Mouse (Mus musculus): ENCODE data around the gene Fanca. TPM values are rescaled to one million over a fixed set of nuclear protein-coding genes. Genes with fewer than 3 reads are reported as not detected.
A peak's percentile ranks its signal among the peaks of the same experiment; 100 is the strongest.
"Not testable (repeated sequence)": the region's sequence is repeated elsewhere in the genome, so short reads cannot be mapped to it uniquely, and the experiment has no call there.

Gene Fanca
- polyA plus RNA-seq, 2 experiments = 17.3 to 22.8 TPM

- Histone ChIP-seq H3K9ac (replicated peaks) (no peak overlapping the region), H3K4me1 (replicated peaks; ENCODE audit: control insufficient read depth in 2 of 2, insufficient read depth in 2 of 2, low read length in 1 of 2) (peaks cover 7 to 10% of the 10 kb centered on the region in 2 experiments), H3K27ac (no peak overlapping the region), H3K9me3 (ENCODE audit: control insufficient read depth, low read length) (no peaks in the 10 kb centered on the region), H3K4me3 (ENCODE audit: insufficient read depth in 1 of 2, low read depth in 2 of 2, low read length in 2 of 2) (no peak overlapping the region), H3K4me2 (ENCODE audit: low read depth) (no peak overlapping the region), H3K27me3 (ENCODE audit: control insufficient read depth, insufficient read depth, low read length) (peaks cover 12% of the 10 kb centered on the region), H3K36me3 (replicated peaks; ENCODE audit: control insufficient read depth, insufficient read depth, low read depth) (no peaks in the 10 kb centered on the region)
- 40% methylated on average over 7 of the region's 7 CpGs for WGBS (ENCODE audit: insufficient replicate concordance)
- ATAC-seq (ENCODE audit: insufficient read depth) = no peak
- no peak for DNase-seq (ENCODE audit: low read depth in 3 of 3, low spot score in 3 of 3)
- no peak for TF ChIP-seq EP300 (IDR thresholded peaks at IDR 0.05; ENCODE audit: low read depth)
- no peak for TF ChIP-seq CTCF (IDR thresholded peaks at IDR 0.05; ENCODE audit: low read depth)
These were observed 85.8 kb downstream of the Fanca start for GRCm38 (mm10) chr8:123232553-123232952.

DNA sequence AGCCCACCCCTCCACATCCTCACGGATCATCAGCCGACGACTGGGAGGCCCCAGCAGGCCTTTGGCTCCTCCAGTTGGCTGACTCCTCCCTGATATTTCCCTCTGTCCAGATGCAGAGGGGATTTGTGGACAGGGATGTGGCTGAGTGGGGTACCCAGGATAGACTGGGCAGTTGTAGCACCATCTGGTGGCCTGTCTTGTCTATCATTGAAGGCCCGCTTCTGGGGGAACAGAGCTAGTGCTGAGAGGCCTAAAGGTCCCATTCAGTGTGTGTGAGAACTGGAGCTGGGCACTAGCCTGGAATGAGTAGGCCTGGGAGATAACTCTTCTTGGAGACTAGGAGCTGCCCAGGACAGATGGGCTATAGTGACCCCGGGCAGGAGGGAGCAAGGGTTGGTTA is 86.6 kb downstream of the Fanca start:
- H3K9ac ChIP-seq (replicated peaks) = no peak overlapping the region
- H3K36me3 ChIP-seq (replicated peaks; ENCODE audit: control insufficient read depth, insufficient read depth, low read depth) = no peaks in the 10 kb centered on the region
- no peak overlapping the region for H3K27ac ChIP-seq
- peak; percentile 48 for TF ChIP-seq CTCF (IDR thresholded peaks at IDR 0.05; ENCODE audit: low read depth)
- no peak for TF ChIP-seq EP300 (IDR thresholded peaks at IDR 0.05; ENCODE audit: low read depth)
- peaks cover 7 to 10% of the 10 kb centered on the region in 2 experiments for H3K4me1 ChIP-seq (replicated peaks; ENCODE audit: control insufficient read depth in 2 of 2, insufficient read depth in 2 of 2, low read length in 1 of 2)
- ATAC-seq (ENCODE audit: insufficient read depth) (no peak), DNase-seq (ENCODE audit: low read depth in 3 of 3, low spot score in 3 of 3) (no peak)
- H3K27me3 ChIP-seq (ENCODE audit: control insufficient read depth, insufficient read depth, low read length) = peaks cover 12% of the 10 kb centered on the region
- H3K4me3 ChIP-seq (ENCODE audit: insufficient read depth in 1 of 2, low read depth in 2 of 2, low read length in 2 of 2) = no peak overlapping the region
- no peak overlapping the region for H3K4me2 ChIP-seq (ENCODE audit: low read depth)
- H3K9me3 ChIP-seq (ENCODE audit: control insufficient read depth, low read length) = no peaks in the 10 kb centered on the region
- 59% methylated on average over 5 of the region's 5 CpGs for WGBS (ENCODE audit: insufficient replicate concordance)

GRCm38 (mm10) chr8:123230326-123230725 is 88.0 kb downstream of the Fanca start:
- H3K9ac ChIP-seq (replicated peaks); H3K4me1 ChIP-seq (replicated peaks; ENCODE audit: control insufficient read depth in 2 of 2, insufficient read depth in 2 of 2, low read length in 1 of 2); H3K27me3 ChIP-seq (ENCODE audit: control insufficient read depth, insufficient read depth, low read length); ATAC-seq (ENCODE audit: insufficient read depth); H3K4me3 ChIP-seq (ENCODE audit: insufficient read depth in 1 of 2, low read depth in 2 of 2, low read length in 2 of 2); DNase-seq (ENCODE audit: low read depth in 3 of 3, low spot score in 3 of 3); H3K36me3 ChIP-seq (replicated peaks; ENCODE audit: control insufficient read depth, insufficient read depth, low read depth); H3K27ac ChIP-seq; H3K9me3 ChIP-seq (ENCODE audit: control insufficient read depth, low read length); H3K4me2 ChIP-seq (ENCODE audit: low read depth): not testable (repeated sequence)
- 68% methylated on average over 9 of the region's 11 CpGs for WGBS (ENCODE audit: insufficient replicate concordance)

GRCm38 (mm10) chr8:123228416-123228815 is 90.0 kb downstream of the Fanca start:
- Histone ChIP-seq H3K9ac (replicated peaks) (no peak overlapping the region), H3K27me3 (ENCODE audit: control insufficient read depth, insufficient read depth, low read length) (no peaks in the 10 kb centered on the region), H3K36me3 (replicated peaks; ENCODE audit: control insufficient read depth, insufficient read depth, low read depth) (no peaks in the 10 kb centered on the region), H3K4me2 (ENCODE audit: low read depth) (no peak overlapping the region), H3K4me3 (ENCODE audit: insufficient read depth in 1 of 2, low read depth in 2 of 2, low read length in 2 of 2) (no peak overlapping the region), H3K9me3 (ENCODE audit: control insufficient read depth, low read length) (no peaks in the 10 kb centered on the region), H3K4me1 (replicated peaks; ENCODE audit: control insufficient read depth in 2 of 2, insufficient read depth in 2 of 2, low read length in 1 of 2) (peaks cover 7 to 11% of the 10 kb centered on the region in 2 experiments), H3K27ac (no peak overlapping the region)
- WGBS (ENCODE audit: insufficient replicate concordance) = 93% methylated on average over 1 of the region's 1 CpGs
- DNase-seq (ENCODE audit: low read depth in 3 of 3, low spot score in 3 of 3) (no peak), ATAC-seq (ENCODE audit: insufficient read depth) (no peak)
- TF ChIP-seq CTCF (IDR thresholded peaks at IDR 0.05; ENCODE audit: low read depth) (no peak), EP300 (IDR thresholded peaks at IDR 0.05; ENCODE audit: low read depth) (no peak)

DNA sequence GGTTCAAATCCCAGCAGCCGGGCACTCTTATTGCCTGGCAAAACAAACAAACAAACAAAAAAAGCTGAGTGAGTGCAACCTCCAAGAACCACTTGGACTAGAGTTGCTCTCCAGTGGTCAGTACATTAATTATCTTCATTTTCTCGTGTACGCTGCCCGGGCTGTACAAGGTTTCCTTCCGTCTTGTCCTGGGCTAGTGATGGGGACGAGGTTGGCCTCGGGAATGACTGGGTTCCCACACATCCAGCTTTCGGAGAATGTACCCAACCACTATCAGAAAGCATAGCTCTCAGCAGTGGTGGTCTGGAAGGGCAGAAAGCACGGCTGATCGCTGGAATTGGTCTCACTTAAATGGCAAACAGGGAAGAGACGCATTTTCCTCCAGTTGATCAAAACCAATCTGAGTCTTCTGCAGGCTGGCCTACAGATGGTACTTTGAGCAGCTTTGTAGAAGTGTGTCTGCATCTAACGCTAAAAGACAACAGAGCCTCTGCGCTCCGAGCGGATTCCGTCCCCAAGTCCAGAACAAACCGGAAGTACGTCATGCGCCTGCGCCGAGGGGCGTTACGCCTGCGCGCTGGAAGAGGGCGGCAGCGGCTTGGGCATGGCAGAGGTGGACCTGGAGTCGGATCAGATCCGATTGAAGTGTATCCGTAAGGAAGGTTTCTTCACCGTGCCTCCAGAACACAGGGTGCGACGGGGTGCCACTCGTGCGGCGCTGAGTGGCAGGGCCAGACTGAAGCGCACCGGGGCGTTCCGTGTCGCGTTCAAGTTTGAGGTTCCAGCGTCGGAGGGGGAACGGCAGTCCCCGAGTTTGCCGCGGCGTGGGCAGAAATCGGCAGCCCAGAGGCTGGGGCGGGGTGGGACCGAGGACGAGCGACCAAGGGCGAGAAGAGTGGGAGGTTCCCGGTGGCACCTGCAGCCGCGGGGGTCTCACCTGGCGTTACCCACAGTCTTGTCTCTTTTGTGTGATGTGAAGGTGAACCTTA is 93.8 kb downstream of the Fanca start, which contains the start of gene Cdk10:
TSS of gene Cdk10 (plus strand) at position 565 of the 989 bp plus-strand sequence.
- Histone ChIP-seq H3K4me3 (ENCODE audit: insufficient read depth in 1 of 2, low read depth in 2 of 2, low read length in 2 of 2) (peak within 1 kb of the TSS; percentile 87 to 91), H3K9ac (replicated peaks) (peak within 1 kb of the TSS; percentile 82), H3K36me3 (replicated peaks; ENCODE audit: control insufficient read depth, insufficient read depth, low read depth) (no peaks in the 10 kb centered on the region), H3K4me2 (ENCODE audit: low read depth) (peak within 1 kb of the TSS; percentile 93), H3K27me3 (ENCODE audit: control insufficient read depth, insufficient read depth, low read length) (no peaks in the 10 kb centered on the region), H3K27ac (peak within 1 kb of the TSS; percentile 71), H3K9me3 (ENCODE audit: control insufficient read depth, low read length) (no peaks in the 10 kb centered on the region), H3K4me1 (replicated peaks; ENCODE audit: control insufficient read depth in 2 of 2, insufficient read depth in 2 of 2, low read length in 1 of 2) (peaks cover 7 to 11% of the 10 kb centered on the region in 2 experiments)
- DNase-seq (ENCODE audit: low read depth in 3 of 3, low spot score in 3 of 3) (peak; percentile 84 to 85 (median 84)), ATAC-seq (ENCODE audit: insufficient read depth) (peak; percentile 85)
- TF ChIP-seq EP300 (IDR thresholded peaks at IDR 0.05; ENCODE audit: low read depth) (no peak), CTCF (IDR thresholded peaks at IDR 0.05; ENCODE audit: low read depth) (peak; percentile 21; the same call in 1 of the 2 replicates)
- WGBS (ENCODE audit: insufficient replicate concordance) = 2% methylated on average over 59 of the region's 59 CpGs

All from liver, embryonic 14.5 days (tissue).